Mouse (Mus musculus) inflammation-experienced regulatory T-cells, adult 6 months (primary cell): ENCODE results near the gene Fgf18. TPM values are rescaled to one million over a fixed set of nuclear protein-coding genes. Genes with fewer than 3 reads are reported as not detected.

ENCODE experiments used
- ATAC-seq: one replicate; pipeline ENCODE4 v1.8.0; 2017
- polyA plus RNA-seq, 3 experiments: library from polyadenylated mRNA; unstranded; fragments of 100-300 nt; shearing (Covaris generic); gene quantifications; one replicate each; pipeline ENCODE4 v1.2.1; 2017

Fgf18 gene
- polyA plus RNA-seq, 3 experiments from 2014 or later: not detected

- no peak for ATAC-seq
These were observed 37.1 kb downstream of the Fgf18 start for GRCm38 (mm10) chr11:33110111-33110510.

GRCm38 (mm10) chr11:33107540-33107939, 39.7 kb downstream of the Fgf18 start:
- no peak for ATAC-seq

GRCm38 (mm10) chr11:33104911-33105316, 42.3 kb downstream of the Fgf18 start:
- no peak for ATAC-seq

GRCm38 (mm10) chr11:33103291-33103943, 43.8 kb downstream of the Fgf18 start:
- ATAC-seq: no peak

GRCm38 (mm10) chr11:33100027-33100507, 47.1 kb downstream of the Fgf18 start:
- no peak for ATAC-seq

GRCm38 (mm10) chr11:33099425-33099824, 47.8 kb downstream of the Fgf18 start:
- no peak for ATAC-seq

GRCm38 (mm10) chr11:33098446-33098845, 48.8 kb downstream of the Fgf18 start:
- ATAC-seq: no peak

- no peak for ATAC-seq
These were observed 49.3 kb downstream of the Fgf18 start for GRCm38 (mm10) chr11:33097855-33098254.

GRCm38 (mm10) chr11:33089856-33090255, 57.3 kb downstream of the Fgf18 start:
- ATAC-seq: no peak

- no peak for ATAC-seq
These were observed 59.0 kb downstream of the Fgf18 start for GRCm38 (mm10) chr11:33088181-33088580.

GRCm38 (mm10) chr11:33086046-33086445, 61.2 kb downstream of the Fgf18 start:
- no peak for ATAC-seq

GRCm38 (mm10) chr11:33085514-33085913, 61.7 kb downstream of the Fgf18 start:
- ATAC-seq: no peak

GRCm38 (mm10) chr11:33085054-33085453, 62.1 kb downstream of the Fgf18 start:
- ATAC-seq: no peak

- no peak for ATAC-seq
These were observed 63.2 kb downstream of the Fgf18 start for GRCm38 (mm10) chr11:33084041-33084440.

GRCm38 (mm10) chr11:33081175-33081574, 66.0 kb downstream of the Fgf18 start:
- no peak for ATAC-seq

GRCm38 (mm10) chr11:33080046-33080808, 67.0 kb downstream of the Fgf18 start:
- ATAC-seq: no peak

- no peak for ATAC-seq
These were observed 67.8 kb downstream of the Fgf18 start for GRCm38 (mm10) chr11:33079424-33079823.

- ATAC-seq: no peak
These were observed 69.2 kb downstream of the Fgf18 start for GRCm38 (mm10) chr11:33078036-33078435.

GRCm38 (mm10) chr11:33075293-33075692, 71.9 kb downstream of the Fgf18 start:
- no peak for ATAC-seq

GRCm38 (mm10) chr11:33074541-33074940, 72.7 kb downstream of the Fgf18 start:
- no peak for ATAC-seq

- ATAC-seq: no peak
These were observed 75.8 kb downstream of the Fgf18 start for GRCm38 (mm10) chr11:33071358-33071922.

GRCm38 (mm10) chr11:33070520-33070919, 76.7 kb downstream of the Fgf18 start:
- no peak for ATAC-seq
